Mouse (Mus musculus) adrenal gland, adult 8-10 months (tissue): ENCODE measurements around the gene Mul1. TPM values are rescaled to one million over a fixed set of nuclear protein-coding genes. Genes with fewer than 3 reads are reported as not detected.

Source experiments
- DNase-seq: peaks from one replicate; pipeline ENCODE4 v3.0.0; 2022
- total RNA-seq, 4 experiments: library from RNA; stranded (reverse); gene quantifications; 2 replicates each; pipeline ENCODE4 v1.2.4; 2022

The Mul1 gene
- total RNA-seq, 4 experiments from 2014 or later, result 54.2 to 59.0 (median 56.8) TPM

- DNase-seq, result no peak
These were observed 28.7 kb downstream of the Mul1 start for GRCm38 (mm10) chr4:138462971-138463831.

GRCm38 (mm10) chr4:138463832-138464487, 29.5 kb downstream of the Mul1 start:
- DNase-seq, result peak; percentile 79

- peak; percentile 71 for DNase-seq
These were observed 30.3 kb downstream of the Mul1 start for GRCm38 (mm10) chr4:138464667-138465353.

GRCm38 (mm10) chr4:138465446-138465845, 31.0 kb downstream of the Mul1 start:
- no peak for DNase-seq

GRCm38 (mm10) chr4:138466690-138467089, 32.2 kb downstream of the Mul1 start:
- DNase-seq, result no peak

- no peak for DNase-seq
These were observed 33.0 kb downstream of the Mul1 start for GRCm38 (mm10) chr4:138467451-138467850.

GRCm38 (mm10) chr4:138469080-138469479, 34.6 kb downstream of the Mul1 start:
- DNase-seq, result no peak

GRCm38 (mm10) chr4:138471241-138471640, 36.8 kb downstream of the Mul1 start:
- no peak for DNase-seq

GRCm38 (mm10) chr4:138479595-138479994, 45.1 kb downstream of the Mul1 start:
- no peak for DNase-seq

- DNase-seq, result no peak
These were observed 46.5 kb downstream of the Mul1 start for GRCm38 (mm10) chr4:138480962-138481361.

- no peak for DNase-seq
These were observed 48.2 kb downstream of the Mul1 start for GRCm38 (mm10) chr4:138482721-138483120.

- no peak for DNase-seq
These were observed 53.8 kb downstream of the Mul1 start for GRCm38 (mm10) chr4:138488241-138488640.

- DNase-seq, result no peak
These were observed 56.6 kb downstream of the Mul1 start for GRCm38 (mm10) chr4:138491088-138491487.

Other genes starting within 250 kb of the Mul1 start
- gene Hp1bp3, start 218.4 kb upstream of the Mul1 start, total RNA-seq, result 100 to 1,000 TPM; 228 to 267 (median 252) TPM
- 1 to 10 TPM; 2.5 to 4.7 (median 3.4) TPM for gene Sh2d5, start 184.3 kb upstream of the Mul1 start, total RNA-seq
- gene Kif17, start 184.2 kb upstream of the Mul1 start, total RNA-seq, result 1 to 10 TPM; 3.1 to 6.3 (median 4.0) TPM
- 100 to 1,000 TPM; 138 to 154 (median 143) TPM for gene Ddost, start 129.9 kb upstream of the Mul1 start, total RNA-seq
- 100 to 1,000 TPM; 172 to 218 (median 206) TPM for gene Pink1, start 108.4 kb upstream of the Mul1 start, total RNA-seq
- gene Cda, start 66.7 kb upstream of the Mul1 start, total RNA-seq, result 10 to 100 TPM in 2 of 4 experiments, 1 to 10 TPM in 2; 7.2 to 20.4 (median 14.7) TPM
- 1 to 10 TPM; 2.9 to 6.1 (median 3.9) TPM for gene Fam43b, start 38.1 kb upstream of the Mul1 start, total RNA-seq
- gene Camk2n1, start 19.6 kb downstream of the Mul1 start, total RNA-seq, result 10 to 100 TPM; 29.2 to 33.7 (median 31.2) TPM
- gene Vwa5b1, start 201.2 kb downstream of the Mul1 start, total RNA-seq, result under 1 TPM in 1 of 4 experiments, not detected in 3; 0.06 TPM